1 mouse cellular context compared by ENCODE assay signal in the genomic region with DNA sequence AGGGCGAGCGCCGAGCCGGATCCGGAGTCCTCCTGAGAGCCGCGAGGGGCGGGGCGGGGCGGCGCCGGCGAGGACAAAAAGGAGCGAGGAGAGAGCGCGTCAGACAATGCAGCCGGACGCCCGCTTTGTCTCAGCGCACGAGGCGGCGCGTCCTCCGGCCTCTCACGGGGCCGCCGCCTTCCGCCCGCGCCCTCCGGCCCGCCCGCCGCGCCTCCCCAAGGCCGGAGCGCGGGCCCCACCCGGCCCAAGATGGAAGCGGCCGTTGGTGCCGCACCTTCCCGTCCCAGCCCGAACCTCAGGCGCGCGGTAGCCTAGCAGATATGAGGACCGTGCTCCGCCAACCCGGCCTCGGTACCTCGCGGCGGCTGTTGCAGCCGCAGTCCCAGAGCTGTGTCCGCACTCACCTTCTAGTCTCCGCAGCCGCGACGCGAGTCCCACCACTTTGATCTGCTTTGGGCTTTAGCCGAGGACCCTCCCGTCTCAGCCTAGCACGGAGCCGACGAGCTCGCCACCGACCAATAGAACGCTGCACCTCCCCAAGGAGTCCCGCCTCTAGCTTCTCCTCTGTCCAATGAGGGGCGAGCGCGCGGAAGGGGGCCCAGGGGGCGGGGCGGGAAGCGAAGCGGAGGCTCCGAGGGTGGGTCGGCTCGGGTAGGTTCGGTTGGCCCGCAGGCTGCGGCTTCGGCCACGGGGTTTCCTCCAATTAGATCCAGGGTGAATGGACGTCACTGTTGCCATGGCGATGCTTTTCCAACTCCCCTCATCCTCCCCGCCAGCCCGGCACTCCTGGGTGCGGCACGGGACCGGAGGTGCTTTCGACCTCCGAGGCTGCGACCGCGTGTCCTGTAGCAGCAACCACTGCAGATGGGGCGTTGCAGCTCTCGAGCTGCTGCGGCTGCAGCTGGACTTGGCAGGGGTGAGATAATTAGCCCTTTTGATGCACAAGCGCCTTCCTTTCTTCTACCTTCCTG.
TF ChIP-seq lines count a peak whose summit lies in the region.

A gene (minus strand): TSS at position 538 of the 971 bp plus-strand sequence.

TF ChIP-seq in CH12.LX, 34 proteins besides CTCF, POLR2A, EP300 and RAD21 (continued from another document):
- TF ChIP-seq NELFE (IDR thresholded peaks at IDR 0.05; ENCODE audit: low read depth, low read length), result peak; percentile 97
- TF ChIP-seq MEF2A (IDR thresholded peaks at IDR 0.05; ENCODE audit: borderline replicate concordance, low read depth, low read length), result 0 out of 2 replicates have a peak, but pooled peaks have one; percentile 12
- peak; percentile 11; the same call in 1 of the 2 replicates for TF ChIP-seq NRF1 (IDR thresholded peaks at IDR 0.05; ENCODE audit: low read depth, low read length)
- peak; percentile 97 for TF ChIP-seq BHLHE40 (IDR thresholded peaks at IDR 0.05; ENCODE audit: low read depth, low read length)
- TF ChIP-seq TBP (conservative IDR thresholded peaks at IDR 0.05; ENCODE audit: low read depth, low read length), result peak; percentile 90
- TF ChIP-seq MAX (IDR thresholded peaks at IDR 0.05; ENCODE audit: low read length), result peak; percentile 67; the same call in 1 of the 2 replicates
- peak; percentile 74; the same call in 1 of the 2 replicates for TF ChIP-seq SIN3A (IDR thresholded peaks at IDR 0.05; ENCODE audit: low read length)
- peak; percentile 84; the same call in 1 of the 2 replicates for TF ChIP-seq POLR2AphosphoS2 (IDR thresholded peaks at IDR 0.05; ENCODE audit: low read depth, low read length)
- no peak for TF ChIP-seq USF2 (conservative IDR thresholded peaks at IDR 0.05; ENCODE audit: low read depth, low read length)
- peak; percentile 93 for TF ChIP-seq MAZ (IDR thresholded peaks at IDR 0.05; ENCODE audit: low read depth, low read length)
- TF ChIP-seq MXI1 (IDR thresholded peaks at IDR 0.05; ENCODE audit: low read depth, low read length), result peak; percentile 77
- peak; percentile 79 for TF ChIP-seq TCF12 (IDR thresholded peaks at IDR 0.05; ENCODE audit: low read depth, low read length)
- TF ChIP-seq MYC (IDR thresholded peaks at IDR 0.05; ENCODE audit: low read depth, low read length), result peak; percentile 75; the same call in 1 of the 2 replicates
- no peak for TF ChIP-seq PAX5 (IDR thresholded peaks at IDR 0.05; ENCODE audit: low read length)
- no peak for TF ChIP-seq MAFK (IDR thresholded peaks at IDR 0.05; ENCODE audit: insufficient replicate concordance, low read length)
- TF ChIP-seq E2F4 (IDR thresholded peaks at IDR 0.05; ENCODE audit: insufficient replicate concordance, low read depth, low read length), result 0 out of 2 replicates have a peak, but pooled peaks have one; percentile 22
